In the genomic region with DNA sequence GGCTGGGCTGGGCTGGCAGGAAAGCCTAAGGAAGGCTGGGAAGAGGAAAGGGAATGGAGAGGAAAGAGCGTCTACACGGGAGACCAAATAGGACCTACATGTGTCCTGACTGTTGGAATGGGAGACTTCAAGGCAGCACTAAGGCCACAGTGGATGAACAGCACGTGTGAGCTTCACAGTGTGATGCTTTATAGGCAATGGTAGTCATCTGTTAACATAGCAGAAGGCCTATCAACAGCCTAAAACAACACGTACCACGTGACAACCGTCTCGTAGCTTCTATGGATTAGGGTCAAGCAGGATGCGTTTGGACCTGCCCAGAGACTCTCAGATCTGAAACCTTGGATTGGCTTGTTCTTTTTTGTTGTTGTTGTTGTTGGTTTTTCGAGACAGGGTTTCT, we compare ENCODE assay signal across 40 mouse cellular contexts. TPM values are rescaled to one million over a fixed set of nuclear protein-coding genes. Genes with fewer than 3 reads are reported as not detected.
"Had no signal": no experiment of that assay in that cellular context is flagged by ENCODE, and none has a peak within 500 bp of the region (broad histone marks: within the 10 kb centered on the region; RNA-seq: fewer than 3 reads in every experiment).

No protein-coding gene starts in this region.

- H3K9ac ChIP-seq: heart, embryonic 12.5 days; heart, embryonic 13.5 days; heart, embryonic 15.5 days; hindbrain, embryonic 12.5 days; hindbrain, embryonic 13.5 days; hindbrain, embryonic 14.5 days; hindbrain, embryonic 15.5 days; intestine, embryonic 15.5 days; kidney, embryonic 15.5 days had no signal

- H3K4me2 ChIP-seq: heart, embryonic 11.5 days; heart, embryonic 12.5 days; heart, embryonic 13.5 days; heart, embryonic 15.5 days; hindbrain, embryonic 12.5 days; hindbrain, embryonic 13.5 days; hindbrain, embryonic 14.5 days; hindbrain, embryonic 15.5 days; intestine, embryonic 15.5 days; kidney, embryonic 15.5 days had no signal

- H3K27me3 ChIP-seq: heart, embryonic 12.5 days; heart, embryonic 13.5 days; heart, embryonic 15.5 days; hindbrain, embryonic 12.5 days; hindbrain, embryonic 13.5 days; hindbrain, embryonic 15.5 days; intestine, embryonic 15.5 days; kidney, embryonic 15.5 days had no signal

- ATAC-seq: hindbrain, embryonic 16.5 days; hindbrain, postnatal 0 days; inflammation-experienced regulatory T-cells, adult 6 months; intestine, embryonic 15.5 days; intestine, embryonic 16.5 days; intestine, postnatal 0 days had no signal

- H3K9me3 ChIP-seq: heart, embryonic 10.5 days; heart, embryonic 12.5 days; heart, embryonic 13.5 days; heart, embryonic 15.5 days; hindbrain, embryonic 10.5 days; hindbrain, embryonic 12.5 days; hindbrain, embryonic 13.5 days; hindbrain, embryonic 15.5 days; intestine, embryonic 15.5 days; kidney, embryonic 15.5 days had no signal

- H3K36me3 ChIP-seq: heart, embryonic 10.5 days; heart, embryonic 12.5 days; heart, embryonic 13.5 days; heart, embryonic 15.5 days; hindbrain, embryonic 10.5 days; hindbrain, embryonic 12.5 days; hindbrain, embryonic 13.5 days; hindbrain, embryonic 15.5 days; intestine, embryonic 15.5 days; kidney, embryonic 15.5 days had no signal

- H3K27ac ChIP-seq: heart, embryonic 10.5 days; heart, embryonic 13.5 days; heart, embryonic 15.5 days; hindbrain, embryonic 10.5 days; hindbrain, embryonic 12.5 days; hindbrain, embryonic 13.5 days; hindbrain, embryonic 14.5 days; hindbrain, embryonic 15.5 days; hindbrain, postnatal 0 days; intestine, embryonic 15.5 days; kidney, embryonic 15.5 days; kidney, postnatal 0 days; layer of hippocampus, adult 2 months had no signal

- DNase-seq: heart, postnatal 10 days; heart, postnatal 14 days; heart, postnatal 36 days; heart, postnatal 4 days; kidney, adult 11 months; kidney, adult 18-20 months; kidney, adult 2 months; kidney, adult 8-10 months; kidney, adult 9 months; kidney, postnatal 10 days; kidney, postnatal 14 days; kidney, postnatal 25 days; kidney, postnatal 36 days; kidney, postnatal 4 days; layer of hippocampus, adult 9-11 months; layer of hippocampus, postnatal 36 days had no signal

- H3K4me3 ChIP-seq: heart, embryonic 10.5 days; heart, embryonic 12.5 days; heart, embryonic 13.5 days; heart, embryonic 15.5 days; hindbrain, embryonic 10.5 days; hindbrain, embryonic 12.5 days; hindbrain, embryonic 13.5 days; hindbrain, embryonic 15.5 days; intestine, embryonic 15.5 days; kidney, embryonic 15.5 days; layer of hippocampus, adult 2 months had no signal

- H3K4me1 ChIP-seq: heart, embryonic 10.5 days; heart, embryonic 12.5 days; heart, embryonic 13.5 days; heart, embryonic 15.5 days; hindbrain, embryonic 10.5 days; hindbrain, embryonic 12.5 days; hindbrain, embryonic 13.5 days; hindbrain, embryonic 15.5 days; intestine, embryonic 15.5 days; kidney, embryonic 15.5 days had no signal

RNA-seq across cellular contexts. Expression of gene Cacng8, which starts 8.4 kb away (rescaled TPM):
- total RNA-seq: heart, postnatal 10 days; heart, postnatal 14 days; heart, postnatal 25 days; heart, postnatal 36 days; hematopoietic stem cell, adult 5-6 weeks had no signal
- polyA plus RNA-seq: heart, postnatal 0 days; inflammation-experienced regulatory T-cells, adult 6 months had no signal

RNA-seq across cellular contexts. Expression of gene Cacng6, which starts 41.9 kb away (rescaled TPM):
- total RNA-seq: hematopoietic stem cell, adult 5-6 weeks; hindbrain, postnatal 0 days had no signal
- polyA plus RNA-seq: hindbrain, embryonic 10.5 days; hindbrain, embryonic 14.5 days; hindbrain, embryonic 15.5 days; hindbrain, embryonic 16.5 days; inflammation-experienced regulatory T-cells, adult 6 months; intestine, embryonic 14.5 days; kidney, embryonic 14.5 days; kidney, postnatal 0 days had no signal

RNA-seq across cellular contexts. Expression of gene Cacng7, which starts 49.4 kb away (rescaled TPM):
- total RNA-seq: hematopoietic stem cell, adult 5-6 weeks had no signal
- polyA plus RNA-seq: inflammation-experienced regulatory T-cells, adult 6 months had no signal
